Comparison of ENCODE assay signal across 8 mouse cellular contexts in the genomic region with DNA sequence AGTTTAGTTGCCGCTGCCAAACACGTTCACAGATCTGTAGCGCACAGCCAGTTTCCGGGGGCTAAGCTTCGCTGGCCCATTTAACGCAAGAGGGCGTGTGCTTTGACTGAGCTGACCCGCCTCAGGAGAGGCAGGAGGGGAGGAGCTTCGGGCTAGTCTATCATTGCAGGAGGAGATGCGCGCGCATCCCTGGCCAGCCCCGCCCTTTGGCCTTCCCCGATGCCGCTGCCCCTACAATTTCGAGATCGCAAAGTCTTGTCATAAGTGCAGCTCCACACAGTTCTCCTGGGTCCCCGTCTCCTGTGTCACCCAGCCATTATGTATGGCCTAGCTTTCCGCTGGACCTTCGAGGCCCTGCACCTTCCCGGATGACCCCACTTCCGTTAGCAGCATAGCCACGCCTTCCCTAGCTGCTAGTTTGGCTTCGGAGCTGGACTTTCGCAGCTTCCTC. TPM values are rescaled to one million over a fixed set of nuclear protein-coding genes. Genes with fewer than 3 reads are reported as not detected.
A peak's percentile ranks its signal among the peaks of the same experiment; 100 is the strongest.
DNase-seq lines count a peak whose midpoint lies in the region; ATAC-seq lines count a peak whose summit lies in the region.

Gene G6pdx (minus strand): TSS at position 369 of the 451 bp plus-strand sequence.

- peak within 1 kb of the TSS; percentile 75 for H3K4me2 ChIP-seq in heart, embryonic 13.5 days
- peak within 1 kb of the TSS; percentile 76 for H3K4me2 ChIP-seq in liver, embryonic 12.5 days
- H3K4me2 ChIP-seq in stomach, embryonic 15.5 days: peak within 1 kb of the TSS; percentile 62

- peak within 1 kb of the TSS; percentile 83 for H3K9ac ChIP-seq in heart, embryonic 13.5 days
- peak within 1 kb of the TSS; percentile 77 for H3K9ac ChIP-seq in liver, embryonic 12.5 days
- H3K9ac ChIP-seq in stomach, embryonic 15.5 days: peak within 1 kb of the TSS; percentile 37

- H3K4me3 ChIP-seq in heart, embryonic 13.5 days: peak within 1 kb of the TSS; percentile 67
- H3K4me3 ChIP-seq in liver, embryonic 12.5 days: peak within 1 kb of the TSS; percentile 70
- peak within 1 kb of the TSS; percentile 55 for H3K4me3 ChIP-seq in stomach, embryonic 15.5 days (replicated peaks)

- no peaks in the 10 kb centered on the region for H3K9me3 ChIP-seq in heart, embryonic 13.5 days
- no peaks in the 10 kb centered on the region for H3K9me3 ChIP-seq in liver, embryonic 12.5 days (replicated peaks)
- H3K9me3 ChIP-seq in stomach, embryonic 15.5 days: no peaks in the 10 kb centered on the region

- no peaks in the 10 kb centered on the region for H3K27me3 ChIP-seq in heart, embryonic 13.5 days (replicated peaks)
- H3K27me3 ChIP-seq in liver, embryonic 12.5 days (replicated peaks): no peaks in the 10 kb centered on the region
- no peaks in the 10 kb centered on the region for H3K27me3 ChIP-seq in stomach, embryonic 15.5 days (replicated peaks)

- ATAC-seq in erythroid progenitor cell, adult 5-6 weeks (replicated peaks; ENCODE audit: low FRiP score, poor library complexity, severe bottlenecking): peak; percentile 75
- peak; percentile 59 for ATAC-seq in heart, embryonic 13.5 days (ENCODE audit: extremely low read depth, insufficient number of reproducible peaks, low FRiP score, low TSS enrichment)
- ATAC-seq in liver, embryonic 12.5 days: peak; percentile 80
- peak; percentile 80 for ATAC-seq in stomach, embryonic 15.5 days (ENCODE audit: insufficient read depth, low FRiP score, low read depth)

- DNase-seq in CD4-positive helper T cell, adult 2 months (ENCODE audit: low read depth, low spot score): peak; percentile 93
- DNase-seq in brain, embryonic 18.5 days (ENCODE audit: low read depth, low spot score): peak; percentile 67
- DNase-seq in kidney, postnatal 10 days: peak; percentile 93
- DNase-seq in natural killer cell, adult 2 months (ENCODE audit: low spot score in 2 of 2): peak; percentile 89 to 90

- peaks cover 4% of the 10 kb centered on the region; the same call in 1 of the 2 replicates for H3K4me1 ChIP-seq in heart, embryonic 13.5 days
- peaks cover 46% of the 10 kb centered on the region for H3K4me1 ChIP-seq in liver, embryonic 12.5 days
- H3K4me1 ChIP-seq in stomach, embryonic 15.5 days: no peaks in the 10 kb centered on the region

- 11% methylated on average over 25 of the region's 25 CpGs for WGBS in heart, embryonic 13.5 days
- WGBS in liver, embryonic 12.5 days (ENCODE audit: insufficient replicate concordance): 7% methylated on average over 25 of the region's 25 CpGs
- WGBS in stomach, embryonic 15.5 days: 16% methylated on average over 25 of the region's 25 CpGs

- peak within 1 kb of the TSS; percentile 92 for H3K27ac ChIP-seq in heart, embryonic 13.5 days (replicated peaks)
- H3K27ac ChIP-seq in liver, embryonic 12.5 days: peak within 1 kb of the TSS; percentile 92
- H3K27ac ChIP-seq in stomach, embryonic 15.5 days: peak within 1 kb of the TSS; percentile 93

- peaks cover 14% of the 10 kb centered on the region for H3K36me3 ChIP-seq in heart, embryonic 13.5 days
- peaks cover 14% of the 10 kb centered on the region for H3K36me3 ChIP-seq in liver, embryonic 12.5 days
- H3K36me3 ChIP-seq in stomach, embryonic 15.5 days: no peaks in the 10 kb centered on the region

RNA-seq across cellular contexts. Expression of gene G6pdx, which starts in this region (rescaled TPM):
- 63.7 and 64.9 TPM in 2 replicates for total RNA-seq in erythroid progenitor cell, adult 5-6 weeks (2015; ENCODE audit: low replicate concordance)
- total RNA-seq in erythroid progenitor cell, adult 5-6 weeks (2017; ENCODE audit: low replicate concordance): 38.5 and 45.2 TPM in 2 replicates
- polyA plus RNA-seq in heart, embryonic 13.5 days (2015; fragmentation: Nextera tagmentation; extraction: Ambion mirVana): 20.4 and 21.7 TPM in 2 replicates
- polyA plus RNA-seq in liver, embryonic 12.5 days (2016; fragmentation: Nextera tagmentation; extraction: Ambion mirVana): 56.5 and 60.4 TPM in 2 replicates
- 71.1 and 76.5 TPM in 2 replicates for polyA plus RNA-seq in stomach, embryonic 15.5 days (2015; fragmentation: Nextera tagmentation; extraction: Ambion mirVana)

Comparison
In these comparisons a context has a peak if more than half of its experiments do, and no peak if none do; other contexts are left out.
1. Peak in every context shown above with its lines: DNase-seq, ATAC-seq, H3K4me3 ChIP-seq and H3K27ac ChIP-seq.